Mouse (Mus musculus): ENCODE results near the gene Gm3264. TPM values are rescaled to one million over a fixed set of nuclear protein-coding genes. Genes with fewer than 3 reads are reported as not detected.
"Not testable (repeated sequence)": the region's sequence is repeated elsewhere in the genome, so short reads cannot be mapped to it uniquely, and the experiment has no call there.

Gm3264 gene
- 0.17 TPM in 1 of 2 replicates, not detected in the other for polyA plus RNA-seq (2015; fragmentation: Nextera tagmentation; extraction: Ambion mirVana)

DNA sequence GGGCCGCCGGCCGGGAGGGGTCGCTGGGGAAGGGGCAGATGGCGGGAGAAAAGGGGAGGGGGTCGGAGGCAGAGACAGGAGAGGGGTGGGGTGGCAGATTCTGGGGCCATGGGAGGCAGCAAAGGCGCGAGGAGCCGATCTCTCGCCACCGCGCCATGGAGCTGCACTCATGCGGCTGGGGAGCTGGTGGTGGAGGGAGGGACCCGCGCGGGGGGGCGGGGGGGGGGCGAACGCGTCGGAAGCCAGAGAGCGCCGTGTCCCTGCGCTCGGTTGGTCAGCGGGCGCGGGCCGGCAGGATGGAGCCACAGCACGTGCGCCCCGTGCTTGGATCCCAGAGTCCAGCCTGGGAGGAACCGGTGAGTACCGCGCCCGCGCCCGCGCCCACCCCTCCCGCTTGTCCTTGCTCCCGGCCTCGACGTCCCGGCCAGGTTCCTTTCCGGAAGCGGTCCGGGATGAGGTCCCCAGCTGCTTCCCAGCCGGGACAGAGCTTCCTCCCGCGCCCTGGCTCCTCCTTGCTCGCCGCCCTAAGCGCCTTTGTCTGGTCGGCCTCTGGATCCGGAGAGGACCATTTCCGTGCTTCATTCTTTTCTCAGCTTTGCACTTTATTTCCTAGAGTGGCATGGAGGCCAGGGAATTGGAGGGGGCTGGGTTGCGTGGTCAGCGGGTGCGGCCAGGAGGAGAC lies at the start of gene Gm3264:
Gene Gm3264 (plus strand): TSS at position 278 of the 682 bp plus-strand sequence.
- peak within 1 kb of the TSS; percentile 41 for H3K4me2 ChIP-seq (ENCODE audit: low read length)
- not testable (repeated sequence) for H3K4me1 ChIP-seq (replicated peaks; ENCODE audit: insufficient read depth, low read length); H3K9ac ChIP-seq (ENCODE audit: low read depth, low read length); H3K27ac ChIP-seq; H3K27me3 ChIP-seq (ENCODE audit: insufficient read depth, low read length); H3K36me3 ChIP-seq (ENCODE audit: insufficient read depth, low read length); H3K4me3 ChIP-seq (replicated peaks; ENCODE audit: low read depth, low read length); H3K9me3 ChIP-seq (replicated peaks; ENCODE audit: low read length); ATAC-seq (replicated peaks; ENCODE audit: low FRiP score, low read depth)
- WGBS = 5% methylated on average over 31 of the region's 59 CpGs
- peak; percentile 1 for DNase-seq (ENCODE audit: low spot score)

DNA sequence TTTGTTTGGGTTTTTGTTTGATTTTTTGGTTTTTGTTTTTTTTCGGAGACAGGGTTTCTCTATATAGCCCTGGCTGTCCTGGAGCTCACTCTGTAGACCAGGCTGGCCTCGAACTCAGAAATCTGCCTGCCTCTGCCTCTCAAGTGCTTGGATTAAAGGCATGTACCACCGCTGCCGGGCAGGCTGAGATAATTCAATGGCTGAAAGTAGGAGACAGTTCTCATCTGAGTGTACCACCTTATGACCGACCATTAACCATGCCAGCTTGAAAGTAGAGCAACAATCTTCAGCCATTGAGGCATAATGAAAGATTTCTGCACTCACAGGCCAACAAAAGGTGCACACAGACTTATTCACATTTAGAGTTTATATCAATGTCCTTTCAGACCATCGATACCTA lies 49.0 kb upstream of the Gm3264 start:
- H3K4me1 ChIP-seq (replicated peaks; ENCODE audit: insufficient read depth, low read length); H3K27ac ChIP-seq; DNase-seq (ENCODE audit: low spot score); H3K9ac ChIP-seq (ENCODE audit: low read depth, low read length); ATAC-seq (replicated peaks; ENCODE audit: low FRiP score, low read depth); H3K4me2 ChIP-seq (ENCODE audit: low read length); H3K9me3 ChIP-seq (replicated peaks; ENCODE audit: low read length); H3K27me3 ChIP-seq (ENCODE audit: insufficient read depth, low read length); H3K4me3 ChIP-seq (replicated peaks; ENCODE audit: low read depth, low read length); H3K36me3 ChIP-seq (ENCODE audit: insufficient read depth, low read length): not testable (repeated sequence)
- WGBS = 89% methylated on average over 6 of the region's 6 CpGs

DNA sequence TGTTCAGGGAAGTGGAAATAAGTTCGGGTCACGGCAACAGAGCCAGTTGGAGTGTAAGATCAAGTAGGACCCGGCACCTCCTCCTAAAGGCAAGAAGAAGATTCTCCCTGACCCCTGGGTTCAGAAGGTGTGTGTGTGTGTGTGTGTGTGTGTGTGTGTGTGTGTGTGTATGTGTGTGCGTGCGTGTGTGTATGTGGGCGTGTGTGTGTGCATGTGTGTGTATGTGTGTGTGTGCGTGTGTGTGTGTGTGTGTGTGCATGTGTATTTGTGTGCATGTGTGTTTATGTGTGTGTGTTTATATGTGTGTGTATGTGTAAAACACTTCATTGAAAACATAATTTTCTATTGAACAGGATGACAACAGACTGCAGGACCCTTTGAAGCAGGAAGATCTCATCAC lies 33.4 kb upstream of the Gm3264 start:
- not testable (repeated sequence) for H3K9me3 ChIP-seq (replicated peaks; ENCODE audit: low read length); H3K4me3 ChIP-seq (replicated peaks; ENCODE audit: low read depth, low read length); H3K4me1 ChIP-seq (replicated peaks; ENCODE audit: insufficient read depth, low read length); H3K27me3 ChIP-seq (ENCODE audit: insufficient read depth, low read length); DNase-seq (ENCODE audit: low spot score); H3K9ac ChIP-seq (ENCODE audit: low read depth, low read length); H3K36me3 ChIP-seq (ENCODE audit: insufficient read depth, low read length); ATAC-seq (replicated peaks; ENCODE audit: low FRiP score, low read depth); H3K27ac ChIP-seq; H3K4me2 ChIP-seq (ENCODE audit: low read length)
- 85% methylated on average over 4 of the region's 7 CpGs for WGBS

DNA sequence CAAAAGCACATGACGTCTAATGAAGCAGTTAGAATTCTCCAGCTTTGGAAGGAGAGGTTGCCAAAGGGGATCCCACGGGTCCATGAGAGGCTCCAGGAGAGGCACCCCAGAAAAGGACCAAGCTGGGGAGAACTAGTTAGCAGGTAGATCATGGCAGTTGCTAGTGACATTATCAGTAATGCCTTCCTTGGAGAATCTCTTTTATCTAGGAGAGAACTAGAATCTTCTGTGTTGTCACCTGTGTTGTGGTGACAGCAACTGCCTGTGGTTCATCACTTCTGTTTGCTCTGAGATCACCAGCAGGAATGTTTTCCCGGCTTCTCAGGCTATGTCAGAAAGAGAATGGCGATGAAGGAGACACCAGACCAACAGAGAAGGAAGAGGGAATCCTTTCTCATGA lies 17.6 kb upstream of the Gm3264 start, which contains the start of gene Gm3269:
Gene Gm3269 (plus strand): TSS at position 301 of the 400 bp plus-strand sequence.
- not testable (repeated sequence) for H3K4me3 ChIP-seq (replicated peaks; ENCODE audit: low read depth, low read length); H3K9ac ChIP-seq (ENCODE audit: low read depth, low read length); DNase-seq (ENCODE audit: low spot score); H3K27ac ChIP-seq; H3K36me3 ChIP-seq (ENCODE audit: insufficient read depth, low read length); H3K27me3 ChIP-seq (ENCODE audit: insufficient read depth, low read length); ATAC-seq (replicated peaks; ENCODE audit: low FRiP score, low read depth); H3K9me3 ChIP-seq (replicated peaks; ENCODE audit: low read length); H3K4me2 ChIP-seq (ENCODE audit: low read length); H3K4me1 ChIP-seq (replicated peaks; ENCODE audit: insufficient read depth, low read length)
- no CpG with 5 or more reads among the region's 4 CpGs for WGBS

DNA sequence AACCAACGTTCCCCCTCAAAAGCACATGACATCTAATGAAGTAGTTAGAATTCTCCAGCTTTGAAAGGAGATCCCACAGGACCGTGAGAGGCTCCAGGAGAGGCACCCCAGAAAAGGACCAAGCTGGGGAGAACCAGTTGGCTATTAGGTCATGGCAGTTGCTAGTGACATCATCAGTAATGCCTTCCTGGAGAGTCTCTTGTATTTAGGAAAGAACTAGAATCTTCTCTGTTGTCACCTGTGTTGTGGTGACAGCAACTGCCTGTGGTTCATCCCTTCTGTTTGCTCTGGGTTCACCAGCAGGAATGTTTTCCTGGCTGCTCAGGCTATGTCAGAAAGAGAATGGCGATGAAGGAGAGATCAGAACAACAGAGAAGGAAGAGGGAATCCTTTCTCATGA lies 36.7 kb downstream of the Gm3264 start, which contains the start of gene Gm3278:
Gene Gm3278 (plus strand): TSS at position 301 of the 400 bp plus-strand sequence.
- H3K9me3 ChIP-seq (replicated peaks; ENCODE audit: low read length); H3K36me3 ChIP-seq (ENCODE audit: insufficient read depth, low read length); H3K27ac ChIP-seq; ATAC-seq (replicated peaks; ENCODE audit: low FRiP score, low read depth); H3K27me3 ChIP-seq (ENCODE audit: insufficient read depth, low read length); H3K9ac ChIP-seq (ENCODE audit: low read depth, low read length); H3K4me1 ChIP-seq (replicated peaks; ENCODE audit: insufficient read depth, low read length); H3K4me2 ChIP-seq (ENCODE audit: low read length); H3K4me3 ChIP-seq (replicated peaks; ENCODE audit: low read depth, low read length); DNase-seq (ENCODE audit: low spot score): not testable (repeated sequence)
- 38% methylated on average over 1 of the region's 3 CpGs for WGBS

Other genes with a start within 250 kb of the Gm3264 start
- not detected in 2 replicates for gene Gm8159, start 223.2 kb upstream of the Gm3264 start, polyA plus RNA-seq (2015; fragmentation: Nextera tagmentation; extraction: Ambion mirVana)
- not detected in 2 replicates for gene Gm3239, start 191.4 kb upstream of the Gm3264 start, polyA plus RNA-seq (2015; fragmentation: Nextera tagmentation; extraction: Ambion mirVana)
- not detected in 2 replicates for gene Gm7876, start 146.3 kb upstream of the Gm3264 start, polyA plus RNA-seq (2015; fragmentation: Nextera tagmentation; extraction: Ambion mirVana)
- gene Gm3252, start 128.8 kb upstream of the Gm3264 start, polyA plus RNA-seq (2015; fragmentation: Nextera tagmentation; extraction: Ambion mirVana) = 0.13 and 0.16 TPM in 2 replicates
- not detected in 2 replicates for gene Gm9602, start 79.2 kb upstream of the Gm3264 start, polyA plus RNA-seq (2015; fragmentation: Nextera tagmentation; extraction: Ambion mirVana)
- gene Gm3269, start 17.5 kb upstream of the Gm3264 start, polyA plus RNA-seq (2015; fragmentation: Nextera tagmentation; extraction: Ambion mirVana) = not detected in 2 replicates
- gene Gm3278, start 36.8 kb downstream of the Gm3264 start, polyA plus RNA-seq (2015; fragmentation: Nextera tagmentation; extraction: Ambion mirVana) = not detected in 2 replicates
- gene Gm8297, start 128.4 kb downstream of the Gm3264 start, polyA plus RNA-seq (2015; fragmentation: Nextera tagmentation; extraction: Ambion mirVana) = not detected in 2 replicates
- not detected in 2 replicates for gene Gm3298, start 160.3 kb downstream of the Gm3264 start, polyA plus RNA-seq (2015; fragmentation: Nextera tagmentation; extraction: Ambion mirVana)
- gene 4930555G01Rik, start 195.1 kb downstream of the Gm3264 start, polyA plus RNA-seq (2015; fragmentation: Nextera tagmentation; extraction: Ambion mirVana) = not detected in 2 replicates
- 0.14 and 0.28 TPM in 2 replicates for gene Gm8281, start 215.5 kb downstream of the Gm3264 start, polyA plus RNA-seq (2015; fragmentation: Nextera tagmentation; extraction: Ambion mirVana)

All from kidney, postnatal 0 days (tissue).